Mouse (Mus musculus): ENCODE measurements around the gene Tbcd. TPM values are rescaled to one million over a fixed set of nuclear protein-coding genes. Genes with fewer than 3 reads are reported as not detected.
"Not testable (repeated sequence)": the region's sequence is repeated elsewhere in the genome, so short reads cannot be mapped to it uniquely, and the experiment has no call there.

Tbcd gene
- polyA plus RNA-seq, 1 experiment, result 76.8 TPM

DNA sequence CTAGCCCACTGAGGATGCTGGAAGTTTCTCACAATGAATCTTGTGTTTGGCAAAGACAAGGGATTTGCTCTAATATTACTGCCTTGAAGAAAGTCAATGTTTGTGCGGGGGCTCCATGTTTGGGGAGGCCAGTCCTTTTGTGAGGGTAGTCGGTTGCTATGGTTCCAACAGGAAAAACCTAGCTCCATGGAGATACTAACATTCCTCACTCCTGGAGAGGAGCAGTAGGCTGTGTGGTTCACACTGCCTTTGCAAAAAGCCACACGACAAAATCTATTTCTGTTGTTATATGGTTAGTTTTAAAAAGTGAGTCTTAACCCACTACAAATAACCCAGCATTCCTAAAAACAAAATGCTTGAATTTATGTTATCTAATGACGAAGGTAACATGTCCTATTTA, 201.9 kb downstream of the Tbcd start:
- Histone ChIP-seq H3K4me1 (ENCODE audit: control insufficient read depth, insufficient read depth, low read length) (no peaks in the 10 kb centered on the region), H3K4me3 (replicated peaks; ENCODE audit: insufficient read depth, low read depth, low read length) (no peak overlapping the region), H3K27ac (ENCODE audit: insufficient read depth, low read length) (no peak overlapping the region), H3K27me3 (ENCODE audit: control insufficient read depth, insufficient read depth, low read length) (no peaks in the 10 kb centered on the region)
- TF ChIP-seq POLR2A (IDR thresholded peaks at IDR 0.05; ENCODE audit: borderline replicate concordance, insufficient read depth, low read length) (no peak), CTCF (IDR thresholded peaks at IDR 0.05; ENCODE audit: borderline replicate concordance, insufficient read depth, low read depth, low read length) (no peak)
- DNase-seq, result no peak
- 69% methylated on average over 4 of the region's 4 CpGs for WGBS

DNA sequence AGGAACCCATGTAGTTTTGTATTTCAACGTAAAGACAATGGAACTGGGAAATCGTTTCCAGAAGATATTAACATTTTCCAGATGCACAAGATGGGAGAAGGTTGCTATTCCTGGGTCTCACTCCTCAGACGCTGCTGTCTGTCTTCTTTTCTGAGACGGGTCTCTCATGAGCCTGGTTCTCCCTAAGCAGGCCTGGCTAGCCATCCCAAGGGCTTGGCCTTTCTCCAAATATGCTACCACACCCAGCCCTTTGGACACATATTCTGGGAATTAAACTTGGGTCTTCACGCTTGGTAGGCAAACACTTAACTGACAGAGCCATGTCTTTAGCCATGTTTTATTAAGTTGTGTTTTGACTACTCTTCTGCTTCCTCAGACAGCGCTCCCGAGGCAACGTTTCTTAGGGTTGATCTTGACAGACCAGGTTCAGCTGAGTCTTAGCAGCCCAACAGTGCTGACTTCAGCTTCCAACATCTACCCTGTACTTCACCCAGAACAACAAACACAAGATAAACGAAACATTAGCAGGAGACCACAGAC, 202.7 kb downstream of the Tbcd start:
- Histone ChIP-seq H3K27me3 (ENCODE audit: control insufficient read depth, insufficient read depth, low read length) (no peaks in the 10 kb centered on the region), H3K4me3 (replicated peaks; ENCODE audit: insufficient read depth, low read depth, low read length) (no peak overlapping the region), H3K27ac (ENCODE audit: insufficient read depth, low read length) (no peak overlapping the region), H3K4me1 (ENCODE audit: control insufficient read depth, insufficient read depth, low read length) (no peaks in the 10 kb centered on the region)
- WGBS, result 62% methylated on average over 9 of the region's 9 CpGs
- no peak for DNase-seq
- TF ChIP-seq CTCF (IDR thresholded peaks at IDR 0.05; ENCODE audit: borderline replicate concordance, insufficient read depth, low read depth, low read length), result no peak
- no peak for TF ChIP-seq POLR2A (IDR thresholded peaks at IDR 0.05; ENCODE audit: borderline replicate concordance, insufficient read depth, low read length)

DNA sequence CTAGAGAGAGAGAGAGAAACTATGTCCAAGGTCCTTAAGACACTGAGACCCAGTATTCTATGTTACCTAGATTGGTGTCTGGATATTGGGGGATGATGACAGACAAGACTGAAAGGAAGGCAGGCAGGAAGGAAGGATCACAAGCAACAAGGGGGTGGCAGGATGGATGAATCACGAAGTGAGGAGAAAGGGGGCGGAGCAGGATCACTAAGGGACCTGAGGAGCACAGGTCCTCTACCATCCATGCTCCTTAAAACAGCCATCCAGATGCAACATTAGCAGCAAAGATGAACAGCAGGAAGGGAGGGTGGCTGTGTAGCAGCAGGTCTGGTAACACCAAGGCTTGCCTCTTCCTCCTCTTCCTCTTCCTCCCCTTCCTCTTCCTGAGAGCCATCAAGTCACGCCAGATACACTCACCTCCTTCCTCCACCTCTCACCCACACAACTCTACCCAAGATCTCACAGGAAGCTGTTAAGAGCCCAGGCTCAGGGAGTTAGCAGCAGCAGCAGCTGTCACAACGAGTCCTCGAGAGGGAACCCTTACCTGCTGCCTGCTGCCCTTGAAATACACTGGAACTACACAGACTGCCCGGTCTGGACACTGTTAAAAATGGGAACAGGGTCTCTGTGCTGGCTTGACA, 203.5 kb downstream of the Tbcd start:
- TF ChIP-seq CTCF (IDR thresholded peaks at IDR 0.05; ENCODE audit: borderline replicate concordance, insufficient read depth, low read depth, low read length) (no peak), POLR2A (IDR thresholded peaks at IDR 0.05; ENCODE audit: borderline replicate concordance, insufficient read depth, low read length) (no peak)
- WGBS, result 89% methylated on average over 6 of the region's 6 CpGs
- Histone ChIP-seq H3K27me3 (ENCODE audit: control insufficient read depth, insufficient read depth, low read length) (no peaks in the 10 kb centered on the region), H3K4me3 (replicated peaks; ENCODE audit: insufficient read depth, low read depth, low read length) (no peak overlapping the region), H3K4me1 (ENCODE audit: control insufficient read depth, insufficient read depth, low read length) (no peaks in the 10 kb centered on the region; the same call in 1 of the 2 replicates), H3K27ac (ENCODE audit: insufficient read depth, low read length) (no peak overlapping the region)
- DNase-seq, result no peak

DNA sequence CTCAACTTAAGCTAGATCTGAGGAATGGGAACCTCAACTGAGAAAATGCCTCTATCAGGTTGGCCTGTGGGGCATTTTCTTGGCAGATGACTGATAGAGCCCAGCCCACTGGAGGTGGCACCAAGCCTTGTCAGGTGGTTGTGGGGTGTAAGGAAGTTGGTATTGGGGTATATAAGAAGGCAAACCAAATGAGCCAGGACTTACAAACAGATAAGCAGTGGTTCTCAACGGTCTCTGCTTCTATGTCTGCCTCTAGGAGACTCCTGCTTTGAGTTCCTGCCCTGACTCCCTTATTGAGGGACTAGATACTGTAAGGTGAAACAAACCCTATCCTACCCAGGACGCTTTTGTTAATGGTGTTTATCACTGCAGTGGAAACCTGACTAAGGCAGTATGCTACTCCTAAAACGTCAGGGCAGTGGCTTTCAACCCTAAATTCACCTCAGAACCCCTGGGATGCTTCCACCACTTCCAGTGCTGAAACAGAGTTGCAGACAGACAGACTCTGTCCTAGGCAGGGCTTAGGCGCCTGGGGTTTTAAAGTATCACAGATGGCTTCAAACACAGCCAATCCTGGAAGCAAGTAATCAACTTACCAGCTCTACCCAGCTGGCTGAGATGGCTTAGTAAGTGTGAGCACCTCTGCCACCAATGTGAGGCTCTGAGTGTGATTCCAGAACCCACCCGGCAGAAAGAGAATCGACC, 204.2 kb downstream of the Tbcd start:
- Histone ChIP-seq H3K4me3 (replicated peaks; ENCODE audit: insufficient read depth, low read depth, low read length) (no peak overlapping the region), H3K27ac (ENCODE audit: insufficient read depth, low read length) (no peak overlapping the region), H3K4me1 (ENCODE audit: control insufficient read depth, insufficient read depth, low read length) (peaks cover 3% of the 10 kb centered on the region; the same call in 1 of the 2 replicates), H3K27me3 (ENCODE audit: control insufficient read depth, insufficient read depth, low read length) (no peaks in the 10 kb centered on the region)
- WGBS, result 86% methylated on average over 6 of the region's 6 CpGs
- TF ChIP-seq POLR2A (IDR thresholded peaks at IDR 0.05; ENCODE audit: borderline replicate concordance, insufficient read depth, low read length) (no peak), CTCF (IDR thresholded peaks at IDR 0.05; ENCODE audit: borderline replicate concordance, insufficient read depth, low read depth, low read length) (no peak)
- no peak for DNase-seq

DNA sequence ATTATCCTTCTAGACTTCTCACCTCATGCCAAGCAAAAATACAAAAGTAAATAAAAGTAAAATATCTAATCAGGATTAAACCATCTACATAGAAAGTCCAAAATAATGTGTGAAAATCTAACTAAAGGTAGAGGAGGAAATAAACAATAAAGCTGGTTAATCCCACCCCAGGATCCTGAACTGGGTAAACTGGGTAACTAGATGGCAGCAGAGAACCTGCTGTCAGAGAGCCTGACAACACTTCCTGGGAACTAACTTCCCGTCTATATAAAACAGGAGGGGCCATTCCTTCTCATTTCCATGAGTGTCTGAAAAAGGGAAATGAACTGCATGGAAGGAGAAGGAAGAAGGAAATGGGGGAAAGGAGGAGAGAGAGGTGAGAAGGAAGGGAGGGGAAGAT, 206.4 kb downstream of the Tbcd start:
- Histone ChIP-seq H3K27ac (ENCODE audit: insufficient read depth, low read length) (no peak overlapping the region), H3K4me3 (replicated peaks; ENCODE audit: insufficient read depth, low read depth, low read length) (no peak overlapping the region), H3K4me1 (ENCODE audit: control insufficient read depth, insufficient read depth, low read length) (peaks cover 3% of the 10 kb centered on the region; the same call in 1 of the 2 replicates), H3K27me3 (ENCODE audit: control insufficient read depth, insufficient read depth, low read length) (no peaks in the 10 kb centered on the region)
- no peak for TF ChIP-seq CTCF (IDR thresholded peaks at IDR 0.05; ENCODE audit: borderline replicate concordance, insufficient read depth, low read depth, low read length)
- DNase-seq, result no peak
- WGBS, result 35% methylated on average over 1 of the region's 1 CpGs

DNA sequence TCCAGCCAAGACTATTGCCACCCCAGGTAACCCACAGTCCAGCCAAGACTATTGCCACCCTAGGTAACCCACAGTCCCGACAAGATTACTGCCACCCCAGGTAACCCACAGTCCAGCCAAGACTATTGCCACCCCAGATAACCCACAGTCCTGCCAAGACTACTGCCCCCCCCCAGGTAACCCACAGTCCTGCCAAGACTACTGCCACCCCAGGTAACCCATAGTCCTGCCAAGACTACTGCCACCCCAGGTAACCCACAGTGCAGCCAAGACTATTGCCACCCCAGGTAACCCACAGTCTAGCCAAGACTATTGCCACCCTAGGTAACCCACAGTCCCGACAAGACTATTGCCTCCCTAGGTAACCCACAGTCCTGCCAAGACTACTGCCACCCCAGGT, 208.9 kb downstream of the Tbcd start:
- H3K27ac ChIP-seq (ENCODE audit: insufficient read depth, low read length); DNase-seq; H3K4me3 ChIP-seq (replicated peaks; ENCODE audit: insufficient read depth, low read depth, low read length); H3K4me1 ChIP-seq (ENCODE audit: control insufficient read depth, insufficient read depth, low read length); H3K27me3 ChIP-seq (ENCODE audit: control insufficient read depth, insufficient read depth, low read length): not testable (repeated sequence)
- WGBS, result 19% methylated on average over 2 of the region's 2 CpGs

DNA sequence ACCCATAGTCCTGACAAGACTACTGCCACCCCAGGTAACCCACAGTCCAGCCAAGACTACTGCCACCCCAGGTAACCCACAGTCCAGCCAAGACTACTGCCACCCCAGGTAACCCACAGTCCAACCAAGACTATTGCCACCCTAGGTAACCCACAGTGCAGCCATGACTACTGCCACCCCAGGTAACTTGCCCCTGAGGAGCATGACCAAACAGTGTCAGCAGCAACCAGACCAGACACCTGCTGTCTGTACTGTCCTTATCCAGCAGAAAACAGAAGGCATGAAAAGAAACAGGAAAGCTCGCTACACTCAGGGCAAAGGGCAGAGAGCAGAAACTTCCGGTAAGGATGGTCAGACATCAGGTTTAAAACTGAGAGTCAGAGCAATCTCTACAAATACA, 209.4 kb downstream of the Tbcd start:
- Histone ChIP-seq H3K27ac (ENCODE audit: insufficient read depth, low read length) (no peak overlapping the region), H3K4me3 (replicated peaks; ENCODE audit: insufficient read depth, low read depth, low read length) (no peak overlapping the region), H3K4me1 (ENCODE audit: control insufficient read depth, insufficient read depth, low read length) (peaks cover 3% of the 10 kb centered on the region; the same call in 1 of the 2 replicates), H3K27me3 (ENCODE audit: control insufficient read depth, insufficient read depth, low read length) (no peaks in the 10 kb centered on the region)
- WGBS, result 68% methylated on average over 2 of the region's 2 CpGs
- no peak for DNase-seq
- no peak for TF ChIP-seq CTCF (IDR thresholded peaks at IDR 0.05; ENCODE audit: borderline replicate concordance, insufficient read depth, low read depth, low read length)
- TF ChIP-seq POLR2A (IDR thresholded peaks at IDR 0.05; ENCODE audit: borderline replicate concordance, insufficient read depth, low read length), result no peak

Other genes with a start within 250 kb of the Tbcd start
- gene Hexdc, start 247.5 kb upstream of the Tbcd start, polyA plus RNA-seq (2012; rRNA removed), result 54.1 and 61.0 TPM in 2 replicates
- 11.4 and 12.0 TPM in 2 replicates for gene Ogfod3, start 247.2 kb upstream of the Tbcd start, polyA plus RNA-seq (2012; rRNA removed)
- 36.2 and 37.4 TPM in 2 replicates for gene Cybc1, start 222.6 kb upstream of the Tbcd start, polyA plus RNA-seq (2012; rRNA removed)
- 60.4 and 68.9 TPM in 2 replicates for gene Narf, start 214.7 kb upstream of the Tbcd start, polyA plus RNA-seq (2012; rRNA removed)
- 44.7 and 47.1 TPM in 2 replicates for gene Foxk2, start 192.0 kb upstream of the Tbcd start, polyA plus RNA-seq (2012; rRNA removed)
- 65.4 and 66.3 TPM in 2 replicates for gene Wdr45b, start 97.5 kb upstream of the Tbcd start, polyA plus RNA-seq (2012; rRNA removed)
- 3.3 and 3.8 TPM in 2 replicates for gene Rab40b, start 63.7 kb upstream of the Tbcd start, polyA plus RNA-seq (2012; rRNA removed)
- gene Fn3krp, start 30.5 kb upstream of the Tbcd start, polyA plus RNA-seq (2012; rRNA removed), result 37.7 and 38.0 TPM in 2 replicates
- gene Fn3k, start 17.0 kb upstream of the Tbcd start, polyA plus RNA-seq (2012; rRNA removed), result 57.6 and 59.5 TPM in 2 replicates
- 0.98 and 1.00 TPM in 2 replicates for gene Zfp750, start 67.4 kb downstream of the Tbcd start, polyA plus RNA-seq (2012; rRNA removed)
- 5.4 and 5.5 TPM in 2 replicates for gene B3gntl1, start 221.2 kb downstream of the Tbcd start, polyA plus RNA-seq (2012; rRNA removed)
- gene Metrnl, start 249.6 kb downstream of the Tbcd start, polyA plus RNA-seq (2012; rRNA removed), result 10.8 and 13.2 TPM in 2 replicates

All from cerebellum, adult 2 months (tissue).